Mouse (Mus musculus) neural tube, embryonic 12.5 days (tissue): ENCODE results near the gene Tcte2. TPM values are rescaled to one million over a fixed set of nuclear protein-coding genes. Genes with fewer than 3 reads are reported as not detected.
"Not testable (repeated sequence)": the region's sequence is repeated elsewhere in the genome, so short reads cannot be mapped to it uniquely, and the experiment has no call there.

ENCODE experiments used
- ATAC-seq: fragments of 200-750 bp; cut with Nextera tagmentation; 2 replicates; pipeline ENCODE4 v1.8.0; 2017; ENCODE audit warnings: low read depth, mild to moderate bottlenecking, moderate TSS enrichment, moderate library complexity; ENCODE audit not compliant: low FRiP score
- H3K27ac ChIP-seq: fragments of 300-500 bp; sonication (generic); 2 replicates; pipeline ENCODE4 v1.5.1; 2016
- H3K27me3 ChIP-seq: fragments of 300-500 bp; sonication (generic); replicated peaks from 2 replicates; pipeline ENCODE4 v1.6.1; 2016; ENCODE audit warnings: mild to moderate bottlenecking
- H3K36me3 ChIP-seq: fragments of 300-500 bp; sonication (generic); 2 replicates; pipeline ENCODE4 v1.6.1; 2016; ENCODE audit warnings: mild to moderate bottlenecking
- H3K4me1 ChIP-seq: fragments of 300-500 bp; sonication (generic); 2 replicates; pipeline ENCODE4 v1.6.1; 2016
- H3K4me2 ChIP-seq: fragments of 300-500 bp; sonication (generic); replicated peaks from 2 replicates; pipeline ENCODE4 v1.6.1; 2016; ENCODE audit warnings: mild to moderate bottlenecking
- H3K4me3 ChIP-seq: fragments of 300-500 bp; sonication (generic); 2 replicates; pipeline ENCODE4 v1.5.1; 2016
- H3K9ac ChIP-seq: fragments of 300-500 bp; sonication (generic); 2 replicates; pipeline ENCODE4 v1.6.1; 2016; ENCODE audit warnings: mild to moderate bottlenecking
- H3K9me3 ChIP-seq: fragments of 300-500 bp; sonication (generic); 2 replicates; pipeline ENCODE4 v1.6.1; 2016; ENCODE audit warnings: mild to moderate bottlenecking
- WGBS: fragments of 180-500 bp; shearing (Covaris S2); methylation state at CpG from one replicate; pipeline ENCODE4 v1.1.7; 2016; 5-methylcytosine and 5-hydroxymethylcytosine counted together
- polyA plus RNA-seq: library from polyadenylated mRNA; unstranded; fragments of >200 nt; fragmentation: Nextera tagmentation; extraction: Ambion mirVana; gene quantifications from 2 replicates; pipeline ENCODE4 v1.2.1, GENCODE M21; 2016

Tcte2 gene
- 12.7 and 16.9 TPM in 2 replicates for polyA plus RNA-seq

DNA sequence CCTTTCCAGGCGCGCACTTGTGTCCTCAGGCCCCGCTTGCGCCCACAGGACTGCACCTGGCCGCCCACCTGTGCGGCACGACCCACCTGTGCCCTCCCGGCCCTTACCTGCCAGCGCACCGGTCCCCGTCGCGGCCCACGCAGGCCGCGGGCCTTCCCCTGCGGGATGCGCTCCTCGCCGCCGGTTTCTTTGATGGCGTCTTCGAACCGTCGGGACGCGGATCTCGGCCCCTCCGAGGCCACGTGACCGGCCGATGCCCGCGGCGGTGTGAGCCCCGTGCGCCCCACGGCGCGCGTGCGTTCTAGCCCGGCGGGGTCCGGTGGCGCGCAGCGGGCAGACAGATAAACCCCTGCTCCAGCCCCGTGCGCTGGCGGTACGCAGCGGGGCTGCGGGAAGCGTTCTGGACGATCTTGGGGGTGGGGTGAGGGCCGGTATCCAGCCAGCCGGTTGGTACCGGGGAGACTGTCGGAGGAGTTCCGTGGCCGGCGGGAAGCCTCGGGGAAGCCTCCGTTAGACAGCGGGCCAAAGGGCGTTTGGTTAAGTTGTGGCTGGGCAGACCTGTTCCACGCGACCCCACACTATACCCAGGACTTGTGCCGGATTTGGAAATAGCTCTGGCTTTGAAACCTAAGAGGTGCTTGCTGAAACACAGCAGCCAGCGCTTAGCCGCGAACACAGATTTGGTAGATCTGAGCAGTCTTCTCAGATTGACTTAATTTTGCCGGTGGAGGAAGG lies at the start of gene Tcte2:
Gene Tcte2 (minus strand): TSS at position 647 of the 735 bp plus-strand sequence.
- peak within 1 kb of the TSS; percentile 91 for H3K9ac ChIP-seq
- H3K27ac ChIP-seq = peak within 1 kb of the TSS; percentile 82
- ATAC-seq = peak; percentile 41
- peak within 1 kb of the TSS; percentile 99 for H3K4me3 ChIP-seq
- peaks cover 21% of the 10 kb centered on the region for H3K4me1 ChIP-seq
- H3K9me3 ChIP-seq = no peaks in the 10 kb centered on the region
- peak within 1 kb of the TSS; percentile 99 for H3K4me2 ChIP-seq
- WGBS = under 1% methylated on average over 72 of the region's 74 CpGs
- no peaks in the 10 kb centered on the region for H3K27me3 ChIP-seq
- no peaks in the 10 kb centered on the region for H3K36me3 ChIP-seq

DNA sequence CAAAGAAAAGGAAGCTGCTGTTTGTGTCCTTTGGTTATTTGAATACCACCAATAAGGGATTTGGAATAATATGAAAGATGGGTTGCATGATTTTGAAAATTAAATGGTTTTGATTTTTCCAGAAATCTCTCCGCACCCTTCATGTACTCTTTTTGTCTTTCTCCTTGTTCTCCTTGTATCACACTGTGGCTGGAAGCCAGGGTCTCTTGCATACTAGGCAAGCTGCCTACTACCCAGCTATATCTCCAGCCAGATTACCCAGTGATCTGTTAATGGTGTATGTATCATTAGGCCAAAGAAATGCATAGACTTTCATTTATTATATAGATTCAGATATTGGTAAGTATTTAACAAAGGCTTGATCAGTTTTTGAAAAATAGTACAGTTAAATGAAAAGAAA lies 44.4 kb upstream of the Tcte2 start:
- Histone ChIP-seq H3K9ac (no peak overlapping the region), H3K4me1 (no peaks in the 10 kb centered on the region), H3K4me2 (no peak overlapping the region), H3K9me3 (no peaks in the 10 kb centered on the region), H3K4me3 (no peak overlapping the region), H3K27ac (no peak overlapping the region), H3K27me3 (no peaks in the 10 kb centered on the region), H3K36me3 (peaks cover 38% of the 10 kb centered on the region)
- ATAC-seq = no peak
- 100% methylated on average over 1 of the region's 1 CpGs for WGBS

GRCm38 (mm10) chr17:13802836-13803408 lies 41.3 kb upstream of the Tcte2 start:
- Histone ChIP-seq H3K36me3 (peaks cover 20% of the 10 kb centered on the region), H3K27me3 (no peaks in the 10 kb centered on the region), H3K4me3 (no peak overlapping the region), H3K27ac (no peak overlapping the region), H3K4me2 (no peak overlapping the region), H3K9ac (no peak overlapping the region), H3K9me3 (no peaks in the 10 kb centered on the region), H3K4me1 (no peaks in the 10 kb centered on the region)
- WGBS = 87% methylated on average over 2 of the region's 2 CpGs
- no peak for ATAC-seq

- Histone ChIP-seq H3K9ac (no peak overlapping the region), H3K27me3 (no peaks in the 10 kb centered on the region), H3K36me3 (no peaks in the 10 kb centered on the region), H3K4me3 (no peak overlapping the region), H3K9me3 (no peaks in the 10 kb centered on the region), H3K27ac (no peak overlapping the region), H3K4me1 (no peaks in the 10 kb centered on the region), H3K4me2 (no peak overlapping the region)
- WGBS = 81% methylated on average over 1 of the region's 1 CpGs
- ATAC-seq = no peak
These were observed 36.1 kb upstream of the Tcte2 start for GRCm38 (mm10) chr17:13797691-13798090.

DNA sequence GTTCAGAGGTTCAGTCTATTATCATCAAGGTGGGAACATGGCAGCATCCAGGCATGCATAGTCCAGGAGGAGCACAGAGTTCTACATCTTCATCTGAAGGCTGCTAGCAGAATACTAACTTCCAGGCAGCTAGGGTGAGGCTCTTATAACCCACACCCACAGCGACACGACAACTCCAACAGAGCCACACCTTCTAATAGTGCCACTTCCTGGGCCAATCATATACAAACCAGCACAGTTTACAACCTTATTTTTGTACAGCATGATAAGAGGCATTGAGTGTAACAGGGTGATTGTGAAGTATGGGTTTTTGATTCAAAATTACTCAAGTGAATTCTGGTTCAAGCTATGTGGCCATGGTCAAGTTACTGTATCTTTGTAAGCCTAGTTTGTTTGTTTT lies 28.4 kb upstream of the Tcte2 start:
- ATAC-seq = not testable (repeated sequence)

GRCm38 (mm10) chr17:13783469-13783868 lies 21.8 kb upstream of the Tcte2 start:
- H3K9me3 ChIP-seq = no peaks in the 10 kb centered on the region
- WGBS = 82% methylated on average over 1 of the region's 1 CpGs

More for the DNA sequence above, 28.4 kb upstream of the Tcte2 start:
- H3K36me3 ChIP-seq, H3K27me3 ChIP-seq, H3K4me1 ChIP-seq, H3K4me2 ChIP-seq, H3K27ac ChIP-seq, H3K9me3 ChIP-seq, H3K9ac ChIP-seq, H3K4me3 ChIP-seq: not testable (repeated sequence)
- 94% methylated on average over 2 of the region's 2 CpGs for WGBS

DNA sequence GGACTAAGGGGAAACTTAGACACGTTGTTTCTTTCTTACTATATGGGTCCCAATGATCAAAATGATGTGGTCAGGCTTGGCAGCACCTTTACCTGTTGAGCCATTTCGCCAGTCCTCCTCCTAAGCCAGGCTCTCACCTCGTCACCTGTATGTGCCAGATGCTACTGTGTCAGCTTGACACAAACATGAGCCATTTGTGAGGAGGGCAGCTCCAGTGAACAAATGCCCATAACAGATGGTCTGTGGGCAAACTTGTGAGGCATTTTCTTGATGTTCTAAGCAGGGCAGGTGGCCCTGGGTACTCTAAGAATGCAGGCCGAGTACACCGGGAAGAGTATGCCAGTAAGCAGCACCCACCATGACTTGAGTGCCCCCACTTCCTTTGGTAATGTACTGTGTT lies 20.3 kb upstream of the Tcte2 start:
- Histone ChIP-seq H3K27ac (no peak overlapping the region), H3K27me3 (no peaks in the 10 kb centered on the region), H3K4me2 (no peak overlapping the region), H3K36me3 (no peaks in the 10 kb centered on the region), H3K4me3 (no peak overlapping the region), H3K4me1 (no peaks in the 10 kb centered on the region), H3K9ac (no peak overlapping the region), H3K9me3 (no peaks in the 10 kb centered on the region)
- 88% methylated on average over 5 of the region's 5 CpGs for WGBS
- no peak for ATAC-seq

More at GRCm38 (mm10) chr17:13783469-13783868, 21.8 kb upstream of the Tcte2 start:
- no peak for ATAC-seq
- Histone ChIP-seq H3K36me3 (no peaks in the 10 kb centered on the region), H3K4me1 (no peaks in the 10 kb centered on the region), H3K9ac (no peak overlapping the region), H3K27me3 (no peaks in the 10 kb centered on the region), H3K27ac (no peak overlapping the region), H3K4me2 (no peak overlapping the region), H3K4me3 (no peak overlapping the region)

- H3K9me3 ChIP-seq = no peaks in the 10 kb centered on the region
- H3K27me3 ChIP-seq = no peaks in the 10 kb centered on the region
- no peak overlapping the region; the same call in 1 of the 2 replicates for H3K27ac ChIP-seq
- no peaks in the 10 kb centered on the region for H3K4me1 ChIP-seq
- no peak overlapping the region for H3K9ac ChIP-seq
- no peak for ATAC-seq
- 95% methylated on average over 1 of the region's 1 CpGs for WGBS
- H3K4me2 ChIP-seq = no peak overlapping the region
- no peaks in the 10 kb centered on the region for H3K36me3 ChIP-seq
- no peak overlapping the region for H3K4me3 ChIP-seq
These were observed 17.2 kb upstream of the Tcte2 start for GRCm38 (mm10) chr17:13778865-13779264.

GRCm38 (mm10) chr17:13777676-13778075 lies 16.1 kb upstream of the Tcte2 start:
- 84% methylated on average over 2 of the region's 2 CpGs for WGBS
- ATAC-seq = no peak

GRCm38 (mm10) chr17:13769256-13769655 lies 7.6 kb upstream of the Tcte2 start:
- 92% methylated on average over 3 of the region's 3 CpGs for WGBS
- ATAC-seq = no peak
- Histone ChIP-seq H3K4me3 (no peak overlapping the region), H3K4me1 (no peaks in the 10 kb centered on the region), H3K4me2 (no peak overlapping the region), H3K27me3 (no peaks in the 10 kb centered on the region), H3K36me3 (no peaks in the 10 kb centered on the region), H3K27ac (no peak overlapping the region), H3K9me3 (no peaks in the 10 kb centered on the region), H3K9ac (no peak overlapping the region)

More at GRCm38 (mm10) chr17:13777676-13778075, 16.1 kb upstream of the Tcte2 start:
- H3K9ac ChIP-seq = no peak overlapping the region
- no peak overlapping the region for H3K4me2 ChIP-seq
- no peaks in the 10 kb centered on the region for H3K36me3 ChIP-seq
- H3K9me3 ChIP-seq = no peaks in the 10 kb centered on the region
- H3K27me3 ChIP-seq = no peaks in the 10 kb centered on the region
- no peaks in the 10 kb centered on the region for H3K4me1 ChIP-seq
- H3K27ac ChIP-seq = no peak overlapping the region
- H3K4me3 ChIP-seq = no peak overlapping the region

DNA sequence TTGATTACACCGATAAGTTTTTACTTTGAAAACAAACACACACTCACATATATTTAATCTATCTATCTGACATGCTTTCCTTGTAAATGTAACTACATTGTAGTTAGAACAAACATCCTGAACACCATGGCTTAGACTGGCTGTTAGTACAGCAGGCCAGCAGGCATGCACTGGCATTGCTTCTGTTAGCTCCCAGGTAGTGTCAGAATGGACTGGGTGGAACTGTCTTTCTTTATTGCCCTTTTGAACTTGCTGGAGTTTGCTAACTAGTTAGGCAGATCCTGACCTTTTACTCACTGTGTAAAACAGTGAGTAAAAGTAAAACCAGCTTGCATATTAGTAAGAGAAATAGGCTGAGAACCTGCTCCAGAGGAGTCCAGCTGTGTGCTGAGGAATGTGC lies 6.9 kb upstream of the Tcte2 start:
- Histone ChIP-seq H3K4me3 (no peak overlapping the region), H3K9ac (no peak overlapping the region), H3K36me3 (no peaks in the 10 kb centered on the region), H3K27me3 (no peaks in the 10 kb centered on the region), H3K27ac (no peak overlapping the region), H3K4me2 (no peak overlapping the region), H3K4me1 (no peaks in the 10 kb centered on the region), H3K9me3 (no peaks in the 10 kb centered on the region)
- no peak for ATAC-seq
- 100% methylated on average over 1 of the region's 1 CpGs for WGBS

DNA sequence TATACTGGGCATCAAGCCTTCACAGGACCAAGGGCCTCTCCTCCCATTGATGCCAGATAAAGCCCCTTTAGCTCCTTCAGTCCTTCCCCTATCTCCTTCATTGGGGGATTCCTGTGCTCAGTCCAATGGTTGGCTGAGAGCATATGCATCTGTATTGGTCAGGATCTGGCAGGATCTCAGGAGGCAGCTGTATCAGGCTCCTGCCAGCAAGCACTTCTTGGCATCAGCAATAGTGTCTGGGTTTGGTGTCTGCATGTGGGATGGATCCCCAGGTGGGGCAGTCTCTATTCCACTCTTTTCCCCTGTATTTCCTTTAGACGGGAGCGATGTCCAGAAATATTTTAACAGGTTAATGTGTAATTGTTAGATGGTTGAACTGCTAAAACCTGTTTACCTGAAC lies 3.3 kb upstream of the Tcte2 start:
- H3K4me3 ChIP-seq, H3K9ac ChIP-seq, H3K4me2 ChIP-seq, ATAC-seq, H3K27ac ChIP-seq, H3K36me3 ChIP-seq, H3K27me3 ChIP-seq, H3K9me3 ChIP-seq: not testable (repeated sequence)
- 95% methylated on average over 2 of the region's 2 CpGs for WGBS
- H3K4me1 ChIP-seq = peaks cover 10% of the 10 kb centered on the region

- H3K9me3 ChIP-seq = no peaks in the 10 kb centered on the region
- no peak overlapping the region for H3K27ac ChIP-seq
- no peak overlapping the region for H3K4me2 ChIP-seq
- no peaks in the 10 kb centered on the region for H3K27me3 ChIP-seq
- H3K4me3 ChIP-seq = no peak overlapping the region
- ATAC-seq = no peak
- H3K4me1 ChIP-seq = peaks cover 13% of the 10 kb centered on the region
- no peaks in the 10 kb centered on the region for H3K36me3 ChIP-seq
- 87% methylated on average over 1 of the region's 1 CpGs for WGBS
- no peak overlapping the region for H3K9ac ChIP-seq
These were observed 2.2 kb upstream of the Tcte2 start for GRCm38 (mm10) chr17:13763819-13764218.
